Mouse (Mus musculus): ENCODE measurements around the gene Fam169b. TPM values are rescaled to one million over a fixed set of nuclear protein-coding genes. Genes with fewer than 3 reads are reported as not detected.
"Not testable (repeated sequence)": the region's sequence is repeated elsewhere in the genome, so short reads cannot be mapped to it uniquely, and the experiment has no call there.

Fam169b gene
- polyA plus RNA-seq, 1 experiment: 1.8 TPM

- no peak for DNase-seq (ENCODE audit: low read depth)
Observed at GRCm38 (mm10) chr7:68264028-68264453, 9.6 kb upstream of the Fam169b start, which contains the start of gene Pgpep1l. Pgpep1l (minus strand) TSS chr7:68264233.

DNA sequence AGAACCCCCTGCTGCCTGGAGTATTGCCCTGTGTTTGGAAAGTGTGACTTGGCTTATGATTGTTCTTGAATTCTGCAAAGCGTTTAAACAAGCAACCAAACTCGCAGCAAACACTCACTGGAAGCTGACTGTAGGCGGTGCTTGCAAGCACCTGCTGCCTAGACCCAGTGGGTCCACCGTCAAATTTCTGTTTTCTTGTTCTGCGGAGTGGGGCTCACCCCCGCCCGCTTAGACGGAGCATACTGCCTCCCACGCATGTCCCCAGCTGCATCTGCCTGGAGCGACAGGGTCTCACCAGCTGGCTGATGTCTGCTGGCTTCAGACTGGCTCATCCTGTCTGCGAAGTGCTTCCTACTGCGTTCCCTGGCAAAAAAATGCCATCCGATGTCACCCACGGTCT is 9.1 kb upstream of the Fam169b start:
- no peak for DNase-seq (ENCODE audit: low read depth)

DNA sequence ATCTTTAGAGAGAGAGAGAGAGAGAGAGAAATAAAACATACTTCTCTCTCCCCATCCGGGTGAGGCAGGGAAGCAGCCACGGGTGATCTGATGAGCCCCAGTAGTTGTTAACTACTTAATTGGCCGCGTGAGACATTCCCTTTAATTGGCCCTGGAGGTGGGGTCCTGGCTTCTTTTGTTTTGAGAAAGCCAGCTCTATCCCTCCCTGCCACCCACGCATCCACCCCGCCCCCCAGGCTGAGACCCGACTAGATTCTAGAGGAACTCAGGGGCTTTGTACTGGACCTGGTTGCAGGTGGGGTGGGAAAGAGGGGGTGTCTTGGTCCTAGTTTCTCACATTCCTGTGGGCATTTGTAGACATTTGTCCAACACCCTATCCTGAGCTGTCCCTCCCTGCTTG is 8.2 kb upstream of the Fam169b start:
- no peak for DNase-seq (ENCODE audit: low read depth)

- DNase-seq (ENCODE audit: low read depth): no peak
Observed at GRCm38 (mm10) chr7:68266691-68267090, 6.9 kb upstream of the Fam169b start.

GRCm38 (mm10) chr7:68270551-68270950 is 3.1 kb upstream of the Fam169b start:
- no peak for DNase-seq (ENCODE audit: low read depth)

- DNase-seq (ENCODE audit: low read depth): no peak
Observed at GRCm38 (mm10) chr7:68271816-68272215, 1.8 kb upstream of the Fam169b start.

GRCm38 (mm10) chr7:68272607-68273006 is 1.0 kb upstream of the Fam169b start:
- no peak for DNase-seq (ENCODE audit: low read depth)

DNA sequence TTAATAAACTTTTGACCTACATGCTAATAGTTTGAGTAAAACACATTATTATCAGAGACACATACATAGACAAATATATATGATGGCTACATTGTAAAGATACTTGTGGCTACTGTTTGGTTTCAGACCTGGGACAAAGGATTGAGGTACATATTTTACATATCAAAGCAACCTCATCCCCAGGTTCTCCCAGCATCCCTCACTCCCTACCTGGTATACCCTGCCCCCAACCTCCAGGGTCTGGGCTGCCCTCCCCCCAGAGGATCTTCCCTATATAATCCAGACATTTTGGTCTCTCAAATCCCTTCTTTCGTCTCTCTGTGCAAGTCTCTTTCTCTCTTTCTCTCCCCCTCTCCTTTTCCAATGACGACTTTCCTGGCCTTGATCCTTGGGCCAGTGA is 579 bp downstream of the Fam169b start:
- no peak for DNase-seq (ENCODE audit: low read depth)

- no peak for DNase-seq (ENCODE audit: low read depth)
Observed at GRCm38 (mm10) chr7:68274951-68275350, 1.3 kb downstream of the Fam169b start.

GRCm38 (mm10) chr7:68275445-68275837 is 1.8 kb downstream of the Fam169b start:
- not testable (repeated sequence) for DNase-seq (ENCODE audit: low read depth)

DNA sequence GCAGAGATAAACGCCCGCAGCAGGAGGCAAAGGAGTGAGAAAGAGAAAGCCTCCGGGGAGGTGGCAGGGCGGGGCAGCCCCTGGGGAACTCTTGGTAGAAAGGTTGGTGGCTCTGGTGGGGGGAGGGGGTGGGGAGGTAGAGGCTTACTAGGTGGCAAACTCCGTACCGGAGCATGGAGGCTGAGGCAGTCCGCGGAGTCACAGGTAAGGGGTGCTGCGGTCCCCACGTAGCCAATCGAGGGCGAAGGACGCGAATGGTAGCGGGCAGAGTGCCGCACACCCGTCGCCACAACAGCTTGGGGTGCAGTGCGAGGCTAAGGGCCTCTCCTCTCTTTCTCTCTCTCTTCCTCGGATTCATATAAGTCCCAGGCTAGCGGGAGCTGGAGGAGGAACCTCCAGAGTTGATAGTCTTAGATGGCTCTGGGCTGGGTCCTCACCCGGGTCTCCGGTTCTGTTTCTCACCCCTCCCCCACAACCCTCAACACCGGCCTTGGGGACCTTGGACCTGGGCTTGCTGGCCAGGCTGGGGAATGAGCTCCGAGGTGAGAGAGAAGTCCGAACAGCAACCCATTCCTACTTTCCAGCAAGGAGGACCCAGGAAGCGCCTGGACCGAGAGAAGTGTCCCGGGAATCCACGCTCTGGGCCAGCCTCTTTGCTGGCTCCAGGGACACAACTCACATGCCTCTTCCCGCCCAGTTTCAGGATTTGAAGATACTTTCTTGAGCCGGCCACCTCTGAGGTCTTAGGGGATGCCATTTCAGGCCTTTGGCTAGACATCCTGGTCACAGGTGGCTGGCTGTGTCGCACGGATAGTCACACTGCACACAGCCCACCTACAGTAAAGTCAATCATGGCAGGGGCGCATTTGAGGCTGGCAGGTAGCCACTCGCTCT is 2.4 kb downstream of the Fam169b start:
- DNase-seq (ENCODE audit: low read depth): no peak

DNA sequence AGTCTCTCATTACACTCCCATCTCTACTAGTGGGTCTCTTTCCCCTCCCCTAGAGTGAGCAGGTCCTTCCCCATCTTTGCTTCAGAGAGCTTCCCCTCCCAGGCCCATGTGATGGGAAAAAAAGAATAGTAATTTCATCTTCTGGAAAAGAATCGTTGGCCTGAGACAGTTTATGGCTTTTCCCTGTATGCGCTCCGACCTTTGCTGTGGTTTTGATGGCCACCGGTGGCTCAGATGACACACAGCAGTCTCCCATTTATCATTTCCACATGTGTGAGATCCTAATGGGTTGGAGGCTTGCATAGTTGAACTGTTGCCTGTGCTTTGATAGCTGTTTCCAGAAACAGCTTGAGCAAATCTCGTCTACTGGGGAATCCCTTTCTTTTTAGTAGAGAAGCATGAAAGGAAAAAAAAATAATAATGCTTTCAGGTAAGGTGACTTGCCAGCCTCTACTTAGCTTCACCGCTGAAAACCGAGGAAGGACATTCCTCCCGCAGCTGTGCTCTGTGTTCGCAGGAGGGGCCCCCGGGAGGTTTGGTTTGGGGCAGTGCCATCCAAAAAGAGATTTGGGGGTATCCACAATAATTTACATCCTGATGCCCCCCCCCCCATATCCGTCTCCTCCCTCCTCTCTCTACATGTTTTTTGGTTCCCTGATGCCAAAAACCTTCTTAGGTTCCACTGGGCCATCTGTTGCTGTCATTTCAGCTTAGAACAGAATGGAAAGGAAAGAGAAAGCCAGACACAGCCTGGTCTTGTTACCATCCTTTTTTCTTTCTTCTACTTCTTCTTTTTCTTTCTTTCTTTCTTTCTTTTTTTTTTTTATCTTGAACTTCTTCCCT is 3.6 kb downstream of the Fam169b start:
- DNase-seq (ENCODE audit: low read depth): no peak

- DNase-seq (ENCODE audit: low read depth): no peak
Observed at GRCm38 (mm10) chr7:68277897-68278270, 4.2 kb downstream of the Fam169b start.

DNA sequence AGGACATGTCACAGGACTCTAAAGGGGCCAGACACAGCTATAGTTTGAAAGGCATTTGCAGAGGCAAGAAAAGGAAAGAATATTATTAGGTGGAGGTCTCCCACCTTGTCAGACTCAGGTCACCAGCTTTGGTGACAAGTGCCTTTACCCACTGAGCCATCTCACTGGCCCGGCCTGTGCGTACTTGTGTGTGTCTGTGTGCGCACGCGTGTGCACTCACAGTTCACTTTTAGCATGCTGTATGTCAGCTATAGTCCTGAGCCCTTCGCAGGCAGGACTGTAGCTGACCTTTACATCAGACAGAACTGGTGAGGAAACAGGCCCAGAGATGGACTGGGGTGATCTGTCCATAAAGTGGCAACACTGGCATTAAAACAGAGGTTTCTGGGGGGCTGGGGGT is 4.7 kb downstream of the Fam169b start:
- no peak for DNase-seq (ENCODE audit: low read depth)

GRCm38 (mm10) chr7:68278908-68279307 is 5.3 kb downstream of the Fam169b start:
- no peak for DNase-seq (ENCODE audit: low read depth)

- no peak for DNase-seq (ENCODE audit: low read depth)
Observed at GRCm38 (mm10) chr7:68279481-68279880, 5.8 kb downstream of the Fam169b start.

DNA sequence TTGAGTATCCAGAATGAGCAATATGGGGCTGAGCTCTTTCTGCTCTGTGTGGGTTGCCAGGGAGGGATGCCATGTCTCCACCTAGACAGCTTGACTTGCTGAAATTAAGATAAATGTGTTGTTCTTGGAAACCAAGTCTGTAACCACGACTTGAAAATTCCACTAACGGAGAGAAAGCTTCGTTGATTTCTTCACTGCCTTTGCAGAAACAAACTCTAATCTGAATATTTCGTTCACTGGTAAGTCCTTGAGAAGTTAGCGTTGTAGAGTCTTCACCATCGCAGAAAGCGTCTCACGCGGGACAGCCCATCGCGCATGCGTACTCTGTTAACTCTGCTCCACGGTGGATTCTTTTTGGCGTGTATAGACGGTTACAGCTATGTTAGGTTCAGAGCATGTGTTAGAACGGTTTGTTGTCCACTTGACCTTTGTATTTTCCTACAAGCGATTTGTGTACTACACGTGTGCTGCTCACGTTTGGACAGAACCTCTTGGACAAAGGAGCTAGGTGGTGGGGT is 6.8 kb downstream of the Fam169b start:
- no peak for DNase-seq (ENCODE audit: low read depth)

DNA sequence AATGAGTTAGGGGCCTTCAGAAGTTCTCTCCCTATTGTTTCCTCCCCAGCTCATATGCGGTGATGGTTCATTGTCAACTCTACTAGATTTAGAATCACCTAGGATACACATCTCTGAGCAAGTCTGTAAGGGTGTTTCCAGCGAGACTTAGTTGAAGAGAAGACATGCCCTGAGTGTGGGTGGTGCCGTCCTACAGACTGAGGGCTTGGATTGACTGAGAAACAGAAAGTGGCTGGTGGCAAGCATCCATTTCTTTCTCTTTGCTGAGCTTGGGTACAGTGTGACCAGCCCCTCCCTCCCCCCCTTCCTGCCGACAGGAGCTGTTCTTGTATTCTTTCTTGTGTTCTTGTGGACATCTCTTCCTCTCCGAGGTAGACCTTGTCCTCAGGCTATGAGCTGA is 7.7 kb downstream of the Fam169b start:
- DNase-seq (ENCODE audit: low read depth): no peak

DNA sequence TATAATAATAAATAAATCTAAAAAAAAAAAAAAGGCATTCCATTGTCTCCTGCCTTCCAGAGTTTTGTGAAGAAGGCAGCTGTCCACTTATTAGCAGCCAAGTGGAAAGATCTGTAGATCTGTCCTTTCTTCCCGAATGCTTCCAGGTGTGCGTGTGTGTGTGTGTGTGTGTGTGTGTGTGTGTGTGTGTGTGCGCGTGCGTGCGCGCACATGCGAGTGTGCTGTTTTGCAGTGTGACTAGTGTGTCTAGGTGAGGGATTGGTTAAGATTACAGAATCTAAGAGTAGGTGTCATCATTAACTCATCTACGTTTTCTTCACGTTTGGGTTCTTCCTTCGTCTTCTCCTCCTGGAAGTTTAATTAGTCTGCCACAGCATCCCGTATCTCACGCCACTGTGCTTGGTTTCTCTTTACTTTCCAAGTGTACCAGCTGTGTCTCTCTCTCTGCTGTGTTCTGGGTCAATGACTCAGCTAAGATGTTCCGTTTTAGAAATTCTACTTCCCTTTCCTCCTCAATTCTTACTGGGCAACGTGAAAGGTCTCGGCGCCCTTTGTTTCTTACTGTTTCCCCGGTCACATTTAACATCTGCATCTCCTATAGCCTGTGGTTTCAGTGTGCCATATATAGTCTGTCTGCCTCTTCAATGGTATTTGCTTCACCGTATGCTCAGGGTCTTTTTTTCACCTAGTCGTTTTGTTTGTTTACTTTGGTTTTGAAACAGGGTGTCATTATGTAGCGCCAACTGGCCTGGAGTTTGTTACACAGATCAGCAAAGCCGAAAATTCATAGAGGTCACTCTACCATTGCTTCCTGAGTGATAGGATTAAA is 8.9 kb downstream of the Fam169b start:
- no peak for DNase-seq (ENCODE audit: low read depth)

GRCm38 (mm10) chr7:68283133-68283520 is 9.5 kb downstream of the Fam169b start:
- DNase-seq (ENCODE audit: low read depth): not testable (repeated sequence)

DNA sequence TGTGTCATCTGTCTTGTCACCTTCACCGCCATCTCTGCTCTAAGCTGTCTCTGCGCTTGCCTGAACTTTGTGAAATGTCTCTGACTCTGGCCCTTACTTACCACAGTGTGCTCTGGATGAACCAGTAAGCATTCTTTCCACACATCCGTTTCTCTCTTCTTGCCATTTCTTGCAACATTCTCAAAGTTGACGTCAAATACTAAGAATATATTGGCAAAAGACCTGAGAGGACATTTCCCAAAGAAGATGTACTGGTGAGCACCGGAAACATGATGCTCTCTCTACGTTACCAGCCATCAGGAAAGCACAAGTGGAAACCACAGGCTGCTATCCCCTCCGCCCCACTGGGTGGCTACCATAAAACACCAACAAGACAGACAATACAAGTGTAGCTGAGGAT is 10.1 kb downstream of the Fam169b start:
- DNase-seq (ENCODE audit: low read depth): no peak

GRCm38 (mm10) chr7:68285851-68286298 is 12.2 kb downstream of the Fam169b start:
- DNase-seq (ENCODE audit: low read depth): no peak

Data from gonadal fat pad, adult 2 months (tissue).